Mouse (Mus musculus): ENCODE measurements around the gene Tekt3. TPM values are rescaled to one million over a fixed set of nuclear protein-coding genes. Genes with fewer than 3 reads are reported as not detected.

Tekt3 gene
- polyA plus RNA-seq, 1 experiment from 2014 or later = not detected

GRCm38 (mm10) chr11:63129840-63130239 is 68.4 kb downstream of the Tekt3 start:
- no peaks in the 10 kb centered on the region for H3K9me3 ChIP-seq
- H3K36me3 ChIP-seq = no peaks in the 10 kb centered on the region
- no peak overlapping the region for H3K4me2 ChIP-seq
- no peak for ATAC-seq (ENCODE audit: low FRiP score)
- WGBS = 63% methylated on average over 12 of the region's 12 CpGs
- no peak overlapping the region for H3K4me3 ChIP-seq
- no peak overlapping the region for H3K9ac ChIP-seq
- H3K27me3 ChIP-seq = peaks cover 66% of the 10 kb centered on the region
- H3K4me1 ChIP-seq (replicated peaks) = peaks cover 34% of the 10 kb centered on the region
- H3K27ac ChIP-seq = no peak overlapping the region

DNA sequence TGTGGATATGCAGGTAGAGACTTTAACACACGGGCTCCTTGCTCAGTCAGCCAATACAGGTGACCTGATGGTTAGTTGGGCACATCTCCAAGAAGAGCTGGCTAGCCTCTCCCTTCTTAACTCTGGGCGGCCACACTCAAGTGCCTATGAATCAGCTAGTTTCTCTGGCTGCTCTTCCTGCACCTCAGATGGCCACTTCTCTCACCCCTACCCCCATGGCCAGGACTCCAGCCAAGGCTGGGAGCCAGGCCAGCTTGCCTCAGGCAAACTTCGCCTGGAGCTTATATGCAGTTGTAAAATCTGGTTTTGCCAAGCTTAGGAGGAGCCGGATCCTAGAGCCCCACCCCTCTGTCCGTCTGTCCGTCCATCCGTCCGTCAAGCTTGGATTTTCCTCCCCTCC is 69.0 kb downstream of the Tekt3 start:
- 59% methylated on average over 8 of the region's 8 CpGs for WGBS
- H3K36me3 ChIP-seq = no peaks in the 10 kb centered on the region
- H3K4me2 ChIP-seq = peak overlapping the region; percentile 97
- ATAC-seq (ENCODE audit: low FRiP score) = no peak
- H3K27me3 ChIP-seq = peaks cover 71% of the 10 kb centered on the region
- H3K9me3 ChIP-seq = no peaks in the 10 kb centered on the region
- H3K9ac ChIP-seq = no peak overlapping the region
- peaks cover 40% of the 10 kb centered on the region for H3K4me1 ChIP-seq (replicated peaks)
- no peak overlapping the region for H3K27ac ChIP-seq
- no peak overlapping the region for H3K4me3 ChIP-seq

DNA sequence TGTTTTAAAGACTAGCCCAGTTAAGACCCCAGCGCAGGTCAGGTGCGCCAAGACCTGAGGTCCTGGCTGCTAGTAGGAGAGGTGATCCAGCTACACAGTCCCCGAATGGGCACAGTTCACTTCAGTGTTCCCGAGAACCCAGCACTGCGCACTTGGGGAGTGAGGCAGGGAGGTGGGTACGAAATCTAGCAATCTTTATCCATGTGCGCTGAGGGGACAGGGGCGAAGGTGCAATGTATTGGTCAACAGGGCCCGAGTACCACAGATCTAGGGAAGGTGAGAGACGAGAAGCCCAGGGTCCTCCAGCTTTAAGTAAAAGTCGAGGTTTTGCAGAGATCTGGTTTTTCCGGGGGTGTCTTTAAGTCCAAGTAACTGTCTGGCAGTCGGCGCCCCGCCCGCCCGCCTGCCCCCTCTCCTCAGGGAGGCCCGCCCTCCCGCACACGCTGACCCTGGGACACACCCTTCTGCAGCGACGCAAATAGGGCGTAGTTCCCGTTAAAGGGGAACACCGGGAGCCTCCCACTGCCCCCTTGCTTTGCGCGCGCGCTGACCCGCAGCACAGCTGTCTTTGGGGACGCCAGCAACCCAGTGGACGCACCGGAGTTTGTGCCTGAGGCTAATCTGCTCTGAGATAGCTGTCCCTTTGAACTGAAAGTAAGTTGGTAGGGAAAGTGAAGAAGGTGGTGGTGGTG is 69.7 kb downstream of the Tekt3 start:
- no peaks in the 10 kb centered on the region for H3K36me3 ChIP-seq
- H3K9ac ChIP-seq = peak overlapping the region; percentile 76
- 6% methylated on average over 33 of the region's 33 CpGs for whole genome bisulfite sequencing
- no peaks in the 10 kb centered on the region for H3K9me3 ChIP-seq
- H3K27ac ChIP-seq = no peak overlapping the region
- H3K27me3 ChIP-seq = peaks cover 71% of the 10 kb centered on the region
- peak overlapping the region; percentile 57 for H3K4me3 ChIP-seq
- no peak for ATAC-seq (ENCODE audit: low FRiP score)
- peaks cover 43% of the 10 kb centered on the region for H3K4me1 ChIP-seq (replicated peaks)
- H3K4me2 ChIP-seq = peak overlapping the region; percentile 97

GRCm38 (mm10) chr11:63131693-63132040 is 70.2 kb downstream of the Tekt3 start:
- ATAC-seq (ENCODE audit: low FRiP score) = no peak
- Histone ChIP-seq H3K27ac (no peak overlapping the region), H3K4me2 (peak overlapping the region; percentile 97), H3K36me3 (no peaks in the 10 kb centered on the region), H3K4me3 (peak overlapping the region; percentile 57), H3K9me3 (no peaks in the 10 kb centered on the region), H3K4me1 (replicated peaks) (peaks cover 43% of the 10 kb centered on the region), H3K9ac (peak overlapping the region; percentile 76), H3K27me3 (peaks cover 71% of the 10 kb centered on the region)
- 10% methylated on average over 11 of the region's 11 CpGs for WGBS

- WGBS = 2% methylated on average over 11 of the region's 11 CpGs
- H3K9ac ChIP-seq = peak overlapping the region; percentile 76
- H3K9me3 ChIP-seq = no peaks in the 10 kb centered on the region
- no peak for ATAC-seq (ENCODE audit: low FRiP score)
- peak overlapping the region; percentile 97 for H3K4me2 ChIP-seq
- peak overlapping the region; percentile 57 for H3K4me3 ChIP-seq
- H3K27ac ChIP-seq = peak overlapping the region; percentile 68
- H3K4me1 ChIP-seq (replicated peaks) = peaks cover 43% of the 10 kb centered on the region
- H3K27me3 ChIP-seq = peaks cover 71% of the 10 kb centered on the region
- no peaks in the 10 kb centered on the region for H3K36me3 ChIP-seq
These were observed 70.7 kb downstream of the Tekt3 start for GRCm38 (mm10) chr11:63132151-63132500.

DNA sequence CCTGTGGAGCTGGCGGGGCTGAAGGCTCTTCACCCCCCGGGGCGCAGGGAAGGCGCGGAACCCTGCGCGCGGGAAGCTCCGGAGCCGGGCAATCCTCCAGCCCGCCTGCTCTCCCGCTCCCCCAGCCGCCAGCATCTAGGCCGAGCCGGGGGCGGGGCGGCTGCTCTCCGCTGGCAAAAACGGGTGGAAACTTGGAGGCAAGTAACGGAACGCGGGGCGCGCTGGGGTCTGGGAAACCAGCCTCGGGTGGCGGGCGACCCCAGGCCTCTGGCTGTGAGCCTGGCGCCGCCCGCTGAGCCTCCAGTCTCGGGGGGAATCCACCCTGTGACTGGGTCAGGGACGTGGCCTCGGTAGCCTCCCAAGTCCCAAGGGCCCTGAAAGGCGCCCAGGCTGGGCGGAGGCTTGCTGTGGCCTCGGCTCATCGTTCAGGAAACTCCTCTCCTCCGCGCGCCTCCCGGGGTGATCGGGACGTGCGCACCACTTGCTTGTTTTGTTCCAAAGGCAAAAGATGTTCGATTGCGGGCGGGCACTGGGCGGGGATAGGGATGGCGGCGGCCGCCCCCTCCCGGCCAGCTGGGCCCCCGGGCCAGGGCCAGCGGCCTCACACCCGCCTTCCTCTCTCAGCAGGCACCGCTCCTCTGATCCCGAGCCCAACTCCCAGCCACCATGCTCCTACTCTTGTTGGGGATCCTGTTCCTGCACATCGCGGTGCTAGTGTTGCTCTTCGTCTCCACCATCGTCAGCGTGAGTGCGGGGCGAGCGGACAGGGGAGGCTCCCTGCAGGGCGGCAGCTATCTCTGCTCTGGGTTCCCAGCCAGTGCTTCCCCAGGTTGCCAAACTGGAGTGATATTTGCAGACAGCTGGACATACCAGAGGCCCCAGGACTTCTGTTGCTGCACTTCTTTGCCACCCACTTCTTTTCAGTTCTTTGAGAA is 71.3 kb downstream of the Tekt3 start:
- Histone ChIP-seq H3K4me1 (replicated peaks) (peaks cover 43% of the 10 kb centered on the region), H3K27me3 (peaks cover 71% of the 10 kb centered on the region), H3K9ac (peak overlapping the region; percentile 76), H3K4me2 (peak overlapping the region; percentile 97), H3K9me3 (no peaks in the 10 kb centered on the region), H3K4me3 (peak overlapping the region; percentile 57), H3K27ac (peak overlapping the region; percentile 68), H3K36me3 (no peaks in the 10 kb centered on the region)
- ATAC-seq (ENCODE audit: low FRiP score) = peak; percentile 52
- under 1% methylated on average over 54 of the region's 66 CpGs for WGBS

DNA sequence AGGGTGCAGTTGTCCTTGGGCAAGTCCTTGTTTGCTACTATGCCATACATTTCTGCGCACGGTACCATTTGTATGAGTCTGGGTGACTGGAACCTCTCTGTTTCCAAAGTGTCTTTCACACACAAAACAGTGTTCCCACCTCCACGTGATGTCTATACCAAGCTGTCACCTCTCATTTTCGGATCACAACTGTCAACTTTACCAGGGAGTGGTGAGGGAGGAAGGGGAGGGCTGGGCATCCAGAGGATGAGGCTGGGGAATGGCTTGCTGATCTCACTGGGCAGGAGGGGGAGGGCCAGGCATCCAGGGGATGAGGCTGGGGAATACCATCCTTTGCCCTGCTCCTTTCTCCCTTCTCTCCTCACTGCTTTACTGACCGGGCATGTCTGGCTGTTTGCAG is 72.6 kb downstream of the Tekt3 start:
- Histone ChIP-seq H3K4me2 (peak overlapping the region; percentile 97), H3K27me3 (peaks cover 63% of the 10 kb centered on the region), H3K9me3 (no peaks in the 10 kb centered on the region), H3K27ac (no peak overlapping the region), H3K36me3 (no peaks in the 10 kb centered on the region), H3K4me3 (no peak overlapping the region), H3K4me1 (replicated peaks) (peaks cover 43% of the 10 kb centered on the region), H3K9ac (no peak overlapping the region)
- 88% methylated on average over 5 of the region's 5 CpGs for WGBS
- no peak for ATAC-seq (ENCODE audit: low FRiP score)

- H3K4me2 ChIP-seq = no peak overlapping the region
- H3K4me1 ChIP-seq (replicated peaks) = peaks cover 43% of the 10 kb centered on the region
- H3K9ac ChIP-seq = no peak overlapping the region
- no peaks in the 10 kb centered on the region for H3K9me3 ChIP-seq
- no peaks in the 10 kb centered on the region for H3K36me3 ChIP-seq
- no peak overlapping the region for H3K4me3 ChIP-seq
- ATAC-seq (ENCODE audit: low FRiP score) = no peak
- no peak overlapping the region for H3K27ac ChIP-seq
- WGBS = 75% methylated on average over 15 of the region's 15 CpGs
- peaks cover 54% of the 10 kb centered on the region for H3K27me3 ChIP-seq
These were observed 73.5 kb downstream of the Tekt3 start for GRCm38 (mm10) chr11:63134742-63135482.

DNA sequence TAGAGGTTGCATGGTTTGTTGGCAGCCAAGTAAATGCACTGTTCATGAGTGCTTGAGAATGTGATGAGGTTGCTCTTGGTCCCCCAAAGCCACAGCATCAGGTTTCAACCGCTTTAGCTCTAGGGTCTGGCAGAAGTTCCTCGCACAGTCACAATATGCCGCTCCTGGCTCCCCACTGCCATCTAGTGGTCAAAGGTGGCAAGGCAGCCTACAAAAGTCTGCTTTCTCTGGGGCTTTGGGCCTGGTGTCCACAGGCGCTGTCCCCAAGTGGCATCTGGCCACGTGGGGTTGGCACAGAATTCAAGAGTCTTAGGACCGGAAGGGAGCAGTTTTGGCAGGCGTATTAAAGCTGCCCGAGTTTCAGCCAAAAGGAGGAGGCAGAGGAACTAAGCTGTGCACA is 74.2 kb downstream of the Tekt3 start:
- no peak overlapping the region for H3K4me3 ChIP-seq

GRCm38 (mm10) chr11:63136205-63136604 is 74.8 kb downstream of the Tekt3 start:
- Histone ChIP-seq H3K4me2 (no peak overlapping the region), H3K9ac (no peak overlapping the region), H3K27me3 (peaks cover 41% of the 10 kb centered on the region), H3K27ac (no peak overlapping the region), H3K36me3 (no peaks in the 10 kb centered on the region), H3K4me1 (replicated peaks) (peaks cover 33% of the 10 kb centered on the region), H3K9me3 (no peaks in the 10 kb centered on the region), H3K4me3 (no peak overlapping the region)
- ATAC-seq (ENCODE audit: low FRiP score) = no peak
- WGBS = 80% methylated on average over 6 of the region's 6 CpGs

More for the DNA sequence above, 74.2 kb downstream of the Tekt3 start:
- Histone ChIP-seq H3K36me3 (no peaks in the 10 kb centered on the region), H3K9me3 (no peaks in the 10 kb centered on the region), H3K4me1 (replicated peaks) (peaks cover 39% of the 10 kb centered on the region), H3K27me3 (peaks cover 47% of the 10 kb centered on the region), H3K27ac (no peak overlapping the region), H3K4me2 (no peak overlapping the region), H3K9ac (no peak overlapping the region)
- WGBS = 3% methylated on average over 8 of the region's 8 CpGs
- ATAC-seq (ENCODE audit: low FRiP score) = peak; percentile 73

- Histone ChIP-seq H3K36me3 (no peaks in the 10 kb centered on the region), H3K9me3 (no peaks in the 10 kb centered on the region), H3K4me1 (replicated peaks) (peaks cover 26% of the 10 kb centered on the region), H3K27ac (no peak overlapping the region), H3K4me3 (no peak overlapping the region), H3K9ac (no peak overlapping the region), H3K27me3 (peaks cover 34% of the 10 kb centered on the region), H3K4me2 (no peak overlapping the region)
- WGBS = 73% methylated on average over 4 of the region's 4 CpGs
- no peak for ATAC-seq (ENCODE audit: low FRiP score)
These were observed 75.5 kb downstream of the Tekt3 start for GRCm38 (mm10) chr11:63136836-63137416.

DNA sequence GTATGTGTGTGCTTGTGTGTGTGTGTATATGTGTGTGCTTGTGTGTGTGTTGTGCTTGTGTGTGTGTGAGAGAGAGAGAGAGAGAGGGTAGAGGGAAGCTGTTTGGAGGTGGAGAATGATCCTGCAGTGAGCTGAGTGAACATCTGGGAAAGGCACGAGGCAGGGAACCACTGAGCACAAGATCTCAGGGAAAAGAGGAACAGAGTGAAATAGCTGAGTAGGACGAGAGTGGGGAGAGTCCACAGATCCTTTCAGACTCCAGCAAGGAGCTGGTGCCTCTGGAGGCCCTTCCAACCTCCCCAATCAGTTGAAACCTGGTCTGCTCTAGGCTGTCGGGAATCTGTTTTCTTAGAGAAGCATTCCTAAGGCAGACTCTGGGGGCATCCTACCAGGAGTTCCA is 77.3 kb downstream of the Tekt3 start:
- no peak for ATAC-seq (ENCODE audit: low FRiP score)
- 71% methylated on average over 3 of the region's 3 CpGs for WGBS
- no peak overlapping the region for H3K27ac ChIP-seq
- no peak overlapping the region for H3K4me3 ChIP-seq
- H3K4me2 ChIP-seq = no peak overlapping the region
- peaks cover 16% of the 10 kb centered on the region for H3K27me3 ChIP-seq
- H3K4me1 ChIP-seq (replicated peaks) = peaks cover 14% of the 10 kb centered on the region; the same call in 1 of the 2 replicates
- H3K36me3 ChIP-seq = no peaks in the 10 kb centered on the region
- H3K9ac ChIP-seq = no peak overlapping the region
- H3K9me3 ChIP-seq = no peaks in the 10 kb centered on the region
